In genomic region chr4:133750184-133750775, GRCm38 (mm10) we compare ENCODE assay signal across 8 mouse cellular contexts. TPM values are rescaled to one million over a fixed set of nuclear protein-coding genes. Genes with fewer than 3 reads are reported as not detected.
DNase-seq lines count a peak whose midpoint lies in the region; ATAC-seq and TF ChIP-seq lines count a peak whose summit lies in the region.

No protein-coding gene starts in this region.

- no peaks in the 10 kb centered on the region for H3K9me3 ChIP-seq in heart, embryonic 10.5 days
- no peaks in the 10 kb centered on the region for H3K9me3 ChIP-seq in ES-Bruce4 (replicated peaks; ENCODE audit: control insufficient read depth, insufficient read depth, low read length, poor library complexity, severe bottlenecking)
- no peaks in the 10 kb centered on the region for H3K9me3 ChIP-seq in forebrain, postnatal 0 days (ENCODE audit: low read length)

- peaks cover 69% of the 10 kb centered on the region for H3K79me2 ChIP-seq in macrophage (ENCODE audit: inconsistent target)

- H3K27me3 ChIP-seq in heart, embryonic 10.5 days (ENCODE audit: insufficient read depth, poor library complexity, severe bottlenecking): no peaks in the 10 kb centered on the region
- H3K27me3 ChIP-seq in ES-Bruce4 (ENCODE audit: control insufficient read depth, insufficient read depth, low read length, poor library complexity, severe bottlenecking): no peaks in the 10 kb centered on the region
- H3K27me3 ChIP-seq in forebrain, postnatal 0 days (ENCODE audit: insufficient read depth, low read length): no peaks in the 10 kb centered on the region

- peak overlapping the region; percentile 94 for H3K4me2 ChIP-seq in forebrain, postnatal 0 days (ENCODE audit: low read depth)

- no peak for TF ChIP-seq CTCF in ES-Bruce4 (IDR thresholded peaks at IDR 0.05; ENCODE audit: low read depth, low read length)
- no peak for TF ChIP-seq CTCF in forebrain, postnatal 0 days (IDR thresholded peaks at IDR 0.05; ENCODE audit: low read depth)

- ATAC-seq in forebrain, postnatal 0 days: no peak

- peak overlapping the region; percentile 100 for H3K27ac ChIP-seq in heart, embryonic 10.5 days
- no peak overlapping the region for H3K27ac ChIP-seq in ES-Bruce4 (ENCODE audit: insufficient read depth, low read length)
- H3K27ac ChIP-seq in forebrain, postnatal 0 days (ENCODE audit: low read depth, low read length): no peak overlapping the region
- no peak overlapping the region for H3K27ac ChIP-seq in macrophage

- WGBS in heart, embryonic 10.5 days: 51% methylated on average over 7 of the region's 7 CpGs
- WGBS in forebrain, postnatal 0 days: 18% methylated on average over 7 of the region's 7 CpGs
- 16% methylated on average over 6 of the region's 7 CpGs for WGBS in macrophage (ENCODE audit: missing documents)

- no peak for TF ChIP-seq POLR2A in ES-Bruce4 (IDR thresholded peaks at IDR 0.05; ENCODE audit: insufficient read depth, low read length)

- H3K9ac ChIP-seq in ES-Bruce4 (ENCODE audit: low read depth, poor library complexity, severe bottlenecking): 0 out of 2 replicates have a peak overlapping the region, but pooled peaks have one; percentile 28
- H3K9ac ChIP-seq in forebrain, postnatal 0 days: peak overlapping the region; percentile 100

- DNase-seq in heart, embryonic 10.5 days (ENCODE audit: low spot score): no peak
- DNase-seq in heart, postnatal 10 days: no peak
- no peak for DNase-seq in forebrain, postnatal 0 days
- DNase-seq in urinary bladder, postnatal 4 days (ENCODE audit: low spot score in 2 of 2): no peak
- DNase-seq in layer of hippocampus, postnatal 10 days (ENCODE audit: low spot score in 2 of 2): no peak
- DNase-seq in adrenal gland, adult 18-20 months (ENCODE audit: low spot score in 2 of 2): no peak

- H3K4me1 ChIP-seq in heart, embryonic 10.5 days: peaks cover 50% of the 10 kb centered on the region
- H3K4me1 ChIP-seq in ES-Bruce4 (ENCODE audit: control insufficient read depth, insufficient read depth, low read length): peaks cover 5% of the 10 kb centered on the region
- peaks cover 36% of the 10 kb centered on the region for H3K4me1 ChIP-seq in forebrain, postnatal 0 days (ENCODE audit: insufficient read depth)

- H3K4me3 ChIP-seq in heart, embryonic 10.5 days: peak overlapping the region; percentile 95
- peak overlapping the region; percentile 38 for H3K4me3 ChIP-seq in ES-Bruce4 (ENCODE audit: low read depth, low read length)
- peak overlapping the region; percentile 98 for H3K4me3 ChIP-seq in forebrain, postnatal 0 days (ENCODE audit: low read depth, low read length)
- H3K4me3 ChIP-seq in macrophage (ENCODE audit: inconsistent target): peak overlapping the region; percentile 63; the same call in 1 of the 2 replicates

- intact Hi-C loops in heart, postnatal 10 days (cut with DNase I): loop anchor here (2.0 to 5.0 kb wide), 3 partner anchors 19 to 63 kb away; no protein-coding TSS in a partner anchor

- H3K36me3 ChIP-seq in heart, embryonic 10.5 days: peaks cover 27% of the 10 kb centered on the region
- H3K36me3 ChIP-seq in ES-Bruce4 (ENCODE audit: control insufficient read depth, insufficient read depth, low read length, poor library complexity, severe bottlenecking) (peaks cover 13% of the 10 kb centered on the region), macrophage (ENCODE audit: inconsistent target) (no peaks in the 10 kb centered on the region)
- no peaks in the 10 kb centered on the region for H3K36me3 ChIP-seq in forebrain, postnatal 0 days (ENCODE audit: insufficient read depth)

- no peak for TF ChIP-seq EP300 in ES-Bruce4 (IDR thresholded peaks at IDR 0.05; ENCODE audit: insufficient read depth, low read depth, low read length)

RNA-seq across cellular contexts. Expression of gene Arid1a, which starts 6.3 kb away (rescaled TPM):
- 23.8 and 31.5 TPM in 2 replicates for polyA plus RNA-seq in heart, embryonic 10.5 days (2016; fragmentation: Nextera tagmentation; extraction: Ambion mirVana)
- total RNA-seq in heart, postnatal 10 days (2021): 10 to 100 TPM; 55.3 to 61.9 TPM
- polyA plus RNA-seq in ES-Bruce4 (2011; ENCODE audit: insufficient read depth, insufficient read length, low read depth, missing spikeins) (119 and 123 TPM in 2 replicates), macrophage (2018) (24.4 to 30.0 TPM (median 27.9 TPM) in 3 replicates)
- 36.2 and 51.0 TPM in 2 replicates for total RNA-seq in forebrain, postnatal 0 days (2014; rRNA removed)
- polyA plus RNA-seq in forebrain, postnatal 0 days (2015; fragmentation: Nextera tagmentation; extraction: Ambion mirVana): 12.7 and 19.3 TPM in 2 replicates
- total RNA-seq in macrophage (2018; cell fraction: chromatin; rRNA removed): 100 to 1,000 TPM in 19 of 26 experiments, 10 to 100 TPM in 7; 28.1 to 299 (median 129) TPM
- total RNA-seq in macrophage (2018; cell fraction: cytosol; rRNA removed): 10 to 100 TPM; 27.8 to 61.2 (median 49.8) TPM
- 100 to 1,000 TPM in 11 of 26 experiments, 10 to 100 TPM in 15; 30.5 to 188 (median 96.9) TPM for total RNA-seq in macrophage (2018; cell fraction: nucleus; rRNA removed)
- 10 to 100 TPM; 74.6 to 76.4 TPM for total RNA-seq in layer of hippocampus, postnatal 10 days (2021)
- 10 to 100 TPM; 37.9 to 43.6 TPM for total RNA-seq in adrenal gland, adult 18-20 months (2021)

Comparison
In these comparisons a context has a peak if more than half of its experiments do, and no peak if none do; other contexts are left out.
1. H3K4me3 ChIP-seq: peak in every context shown above with its lines; median percentile 98 in forebrain, postnatal 0 days; 95 in heart, embryonic 10.5 days; 63 in macrophage; 38 in ES-Bruce4.